Mouse (Mus musculus): ENCODE results near the gene Ly6g6f. TPM values are rescaled to one million over a fixed set of nuclear protein-coding genes. Genes with fewer than 3 reads are reported as not detected.
A peak's percentile ranks its signal among the peaks of the same experiment; 100 is the strongest.

Gene Ly6g6f
- total and polyA plus RNA-seq, 3 experiments, result 0.10 to 0.27 TPM; not detected in 1

GRCm38 (mm10) chr17:35051156-35052086 lies 34.0 kb downstream of the Ly6g6f start:
- Histone ChIP-seq H3K9me3 (replicated peaks) (no peaks in the 10 kb centered on the region), H3K36me3 (replicated peaks) (peaks cover 51% of the 10 kb centered on the region), H3K27me3 (ENCODE audit: insufficient read depth, low read length) (no peaks in the 10 kb centered on the region), H3K4me1 (ENCODE audit: insufficient read depth, low read depth, low read length) (peaks cover 73% of the 10 kb centered on the region), H3K4me3 (ENCODE audit: low read depth, low read length) (peak overlapping the region; percentile 81)
- TF ChIP-seq TAL1 (conservative IDR thresholded peaks at IDR 0.05; ENCODE audit: low read depth, low read length) (no peak), GATA2 (IDR thresholded peaks at IDR 0.05; ENCODE audit: borderline replicate concordance, low read depth, low read length) (no peak), POLR2AphosphoS5 (IDR thresholded peaks at IDR 0.05; ENCODE audit: insufficient replicate concordance, low read depth, low read length) (no peak), GATA1 (IDR thresholded peaks at IDR 0.05; ENCODE audit: borderline replicate concordance, low read length) (no peak), CTCF (IDR thresholded peaks at IDR 0.05; ENCODE audit: low read depth, low read length) (no peak)
- DNase-seq (ENCODE audit: low spot score), result peak; percentile 93
- peak; percentile 61 for ATAC-seq (ENCODE audit: extremely low read depth, insufficient number of reproducible peaks, low FRiP score, poor library complexity, severe bottlenecking)

DNA sequence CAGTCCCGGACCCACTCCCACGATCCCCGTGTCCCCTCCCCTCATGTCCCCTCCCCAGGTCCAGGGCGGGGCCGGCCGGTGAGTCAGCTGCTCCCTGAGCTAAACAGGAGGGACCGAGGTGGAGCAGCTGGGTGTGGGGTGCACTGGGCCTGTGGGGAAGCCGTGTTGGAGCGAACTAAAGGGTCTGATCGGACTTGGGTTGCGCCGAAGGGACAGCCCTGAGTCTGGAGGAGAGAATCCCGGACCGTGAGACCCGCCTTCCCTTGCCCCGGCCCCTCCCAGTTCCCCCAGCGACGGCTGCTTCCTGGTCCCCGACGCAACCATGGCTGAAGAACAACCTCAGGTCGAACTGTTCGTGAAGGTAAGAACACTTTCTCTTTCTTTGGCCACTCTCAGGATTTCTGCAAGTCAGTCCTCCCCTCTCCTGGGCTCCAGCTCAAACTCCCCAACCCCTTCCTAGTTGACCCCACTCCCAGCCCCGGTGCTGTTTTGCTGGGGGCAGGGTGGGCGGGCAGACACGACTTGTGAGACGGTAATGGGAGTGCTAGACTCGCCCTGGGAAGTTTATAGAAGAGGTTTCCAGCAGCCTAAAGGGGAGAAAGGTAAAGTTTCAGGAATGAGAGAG lies 35.2 kb downstream of the Ly6g6f start:
- Histone ChIP-seq H3K4me3 (ENCODE audit: low read depth, low read length) (peak overlapping the region; percentile 81), H3K4me1 (ENCODE audit: insufficient read depth, low read depth, low read length) (peaks cover 74% of the 10 kb centered on the region), H3K27me3 (ENCODE audit: insufficient read depth, low read length) (no peaks in the 10 kb centered on the region), H3K9me3 (replicated peaks) (no peaks in the 10 kb centered on the region), H3K36me3 (replicated peaks) (peaks cover 39% of the 10 kb centered on the region)
- peak; percentile 4; the same call in 1 of the 2 replicates for ATAC-seq (ENCODE audit: extremely low read depth, insufficient number of reproducible peaks, low FRiP score, poor library complexity, severe bottlenecking)
- TF ChIP-seq CTCF (IDR thresholded peaks at IDR 0.05; ENCODE audit: low read depth, low read length) (no peak), GATA2 (IDR thresholded peaks at IDR 0.05; ENCODE audit: borderline replicate concordance, low read depth, low read length) (no peak), GATA1 (IDR thresholded peaks at IDR 0.05; ENCODE audit: borderline replicate concordance, low read length) (no peak), TAL1 (conservative IDR thresholded peaks at IDR 0.05; ENCODE audit: low read depth, low read length) (no peak), POLR2AphosphoS5 (IDR thresholded peaks at IDR 0.05; ENCODE audit: insufficient replicate concordance, low read depth, low read length) (no peak)
- DNase-seq (ENCODE audit: low spot score), result peak; percentile 62

DNA sequence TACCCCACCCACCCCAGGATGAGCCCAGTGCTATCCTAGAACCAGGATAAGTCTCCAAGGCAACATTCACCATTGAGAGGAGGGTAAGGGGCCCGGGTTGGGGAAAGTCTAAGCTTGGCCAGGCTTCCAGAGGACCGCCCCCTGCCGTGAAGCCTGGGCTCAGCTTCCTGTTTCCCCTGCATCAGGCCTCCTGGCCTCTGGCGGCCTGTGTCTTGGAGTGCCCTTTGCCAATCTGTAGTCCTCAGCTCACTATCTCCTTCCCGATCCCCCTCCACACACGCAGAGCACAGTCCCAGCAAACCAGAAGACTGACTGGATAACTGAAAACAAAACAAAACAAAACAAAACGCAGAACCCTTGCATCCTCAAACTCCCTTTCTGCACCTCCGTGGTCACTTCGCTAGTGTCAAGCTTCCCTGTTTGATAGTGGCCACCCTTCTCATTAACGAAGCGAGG lies 35.8 kb downstream of the Ly6g6f start, which contains the start of gene Clic1:
Gene Clic1, plus strand, starts transcription at position 406 of the 456 bp plus-strand sequence.
- Histone ChIP-seq H3K36me3 (replicated peaks) (peaks cover 34% of the 10 kb centered on the region), H3K27me3 (ENCODE audit: insufficient read depth, low read length) (no peaks in the 10 kb centered on the region), H3K4me3 (ENCODE audit: low read depth, low read length) (peak within 1 kb of the TSS; percentile 81), H3K4me1 (ENCODE audit: insufficient read depth, low read depth, low read length) (peaks cover 76% of the 10 kb centered on the region), H3K9me3 (replicated peaks) (no peaks in the 10 kb centered on the region)
- DNase-seq (ENCODE audit: low spot score) (peak; percentile 80), ATAC-seq (ENCODE audit: extremely low read depth, insufficient number of reproducible peaks, low FRiP score, poor library complexity, severe bottlenecking) (peak; percentile 9; the same call in 1 of the 2 replicates)
- TF ChIP-seq CTCF (IDR thresholded peaks at IDR 0.05; ENCODE audit: low read depth, low read length) (no peak), GATA2 (IDR thresholded peaks at IDR 0.05; ENCODE audit: borderline replicate concordance, low read depth, low read length) (no peak), POLR2AphosphoS5 (IDR thresholded peaks at IDR 0.05; ENCODE audit: insufficient replicate concordance, low read depth, low read length) (no peak), TAL1 (conservative IDR thresholded peaks at IDR 0.05; ENCODE audit: low read depth, low read length) (no peak), GATA1 (IDR thresholded peaks at IDR 0.05; ENCODE audit: borderline replicate concordance, low read length) (no peak)

GRCm38 (mm10) chr17:35048932-35049440 lies 36.4 kb downstream of the Ly6g6f start:
- no peak for TF ChIP-seq CTCF (IDR thresholded peaks at IDR 0.05; ENCODE audit: low read depth, low read length)
- TF ChIP-seq POLR2AphosphoS5 (IDR thresholded peaks at IDR 0.05; ENCODE audit: insufficient replicate concordance, low read depth, low read length), result no peak
- no peak for TF ChIP-seq GATA2 (IDR thresholded peaks at IDR 0.05; ENCODE audit: borderline replicate concordance, low read depth, low read length)
- no peak for TF ChIP-seq GATA1 (IDR thresholded peaks at IDR 0.05; ENCODE audit: borderline replicate concordance, low read length)
- TF ChIP-seq TAL1 (conservative IDR thresholded peaks at IDR 0.05; ENCODE audit: low read depth, low read length), result no peak
- no peak for DNase-seq (ENCODE audit: low spot score)
- no peak for ATAC-seq (ENCODE audit: extremely low read depth, insufficient number of reproducible peaks, low FRiP score, poor library complexity, severe bottlenecking)
- Histone ChIP-seq H3K36me3 (replicated peaks) (peaks cover 31% of the 10 kb centered on the region), H3K27me3 (ENCODE audit: insufficient read depth, low read length) (no peaks in the 10 kb centered on the region), H3K4me3 (ENCODE audit: low read depth, low read length) (peak overlapping the region; percentile 81; the same call in 1 of the 2 replicates), H3K4me1 (ENCODE audit: insufficient read depth, low read depth, low read length) (peaks cover 77% of the 10 kb centered on the region), H3K9me3 (replicated peaks) (no peaks in the 10 kb centered on the region)

GRCm38 (mm10) chr17:35048149-35048931 lies 37.1 kb downstream of the Ly6g6f start:
- DNase-seq (ENCODE audit: low spot score) (peak; percentile 71), ATAC-seq (ENCODE audit: extremely low read depth, insufficient number of reproducible peaks, low FRiP score, poor library complexity, severe bottlenecking) (0 out of 2 replicates have a peak, but pooled peaks have one; percentile 2)
- Histone ChIP-seq H3K36me3 (replicated peaks) (peaks cover 31% of the 10 kb centered on the region), H3K4me1 (ENCODE audit: insufficient read depth, low read depth, low read length) (peaks cover 79% of the 10 kb centered on the region), H3K9me3 (replicated peaks) (no peaks in the 10 kb centered on the region), H3K4me3 (ENCODE audit: low read depth, low read length) (peak overlapping the region; percentile 57; the same call in 1 of the 2 replicates), H3K27me3 (ENCODE audit: insufficient read depth, low read length) (no peaks in the 10 kb centered on the region)
- TF ChIP-seq GATA2 (IDR thresholded peaks at IDR 0.05; ENCODE audit: borderline replicate concordance, low read depth, low read length), result no peak

All from G1E (cell line).